In genomic region chr5:98185806-98186751, GRCm38 (mm10) we compare ENCODE assay signal across 7 mouse cellular contexts. TPM values are rescaled to one million over a fixed set of nuclear protein-coding genes. Genes with fewer than 3 reads are reported as not detected.
DNase-seq lines count a peak whose midpoint lies in the region; ATAC-seq lines count a peak whose summit lies in the region.

No protein-coding gene starts in this region.

- H3K4me1 ChIP-seq in heart, embryonic 12.5 days (replicated peaks) = peaks cover 25% of the 10 kb centered on the region
- peaks cover 25% of the 10 kb centered on the region for H3K4me1 ChIP-seq in limb, embryonic 12.5 days (replicated peaks)

- peak overlapping the region; percentile 57 for H3K9ac ChIP-seq in heart, embryonic 12.5 days
- peak overlapping the region; percentile 57 for H3K9ac ChIP-seq in limb, embryonic 12.5 days (replicated peaks)

- H3K9me3 ChIP-seq in heart, embryonic 12.5 days (replicated peaks) = no peaks in the 10 kb centered on the region
- no peaks in the 10 kb centered on the region for H3K9me3 ChIP-seq in limb, embryonic 12.5 days

- peak overlapping the region; percentile 87 for H3K4me2 ChIP-seq in heart, embryonic 12.5 days
- H3K4me2 ChIP-seq in limb, embryonic 12.5 days = peak overlapping the region; percentile 90

- ATAC-seq in heart, embryonic 12.5 days (ENCODE audit: insufficient number of reproducible peaks, low FRiP score) = peak; percentile 35
- peak; percentile 3; the same call in 1 of the 2 replicates for ATAC-seq in limb, embryonic 12.5 days (ENCODE audit: insufficient number of reproducible peaks, insufficient read depth, low FRiP score, low TSS enrichment, low read depth)

- WGBS in heart, embryonic 12.5 days = under 1% methylated on average over 69 of the region's 106 CpGs
- WGBS in limb, embryonic 12.5 days = under 1% methylated on average over 104 of the region's 106 CpGs

- H3K27ac ChIP-seq in heart, embryonic 12.5 days (ENCODE audit: poor library complexity, severe bottlenecking) = no peak overlapping the region
- no peak overlapping the region for H3K27ac ChIP-seq in limb, embryonic 12.5 days

- H3K27me3 ChIP-seq in heart, embryonic 12.5 days (replicated peaks) = peaks cover 77% of the 10 kb centered on the region
- peaks cover 91% of the 10 kb centered on the region for H3K27me3 ChIP-seq in limb, embryonic 12.5 days

- DNase-seq in right cerebral cortex, postnatal 10 days (ENCODE audit: low spot score in 2 of 2) = peak; percentile 50 to 64
- DNase-seq in right cerebral cortex, postnatal 25 days = no peak
- DNase-seq in cerebellum, postnatal 14 days = peak; percentile 72 to 75
- DNase-seq in neural tube, embryonic 10.5 days (ENCODE audit: extremely low spot score, low spot score) = peak; percentile 73
- DNase-seq in urinary bladder, postnatal 25 days (ENCODE audit: low spot score) = no peak

- H3K4me3 ChIP-seq in heart, embryonic 12.5 days = peak overlapping the region; percentile 62
- H3K4me3 ChIP-seq in limb, embryonic 12.5 days (replicated peaks) = peak overlapping the region; percentile 56

- H3K36me3 ChIP-seq in heart, embryonic 12.5 days = no peaks in the 10 kb centered on the region
- H3K36me3 ChIP-seq in limb, embryonic 12.5 days = no peaks in the 10 kb centered on the region

RNA-seq across cellular contexts. Expression of gene Prdm8, which starts 19.1 kb away (rescaled TPM):
- polyA plus RNA-seq in heart, embryonic 12.5 days (2016; fragmentation: Nextera tagmentation; extraction: Ambion mirVana) = not detected in 2 replicates
- polyA plus RNA-seq in limb, embryonic 12.5 days (2016; fragmentation: Nextera tagmentation; extraction: Ambion mirVana) = 0.18 TPM in 2 replicates

Comparison
In these comparisons a context has a peak if more than half of its experiments do, and no peak if none do; other contexts are left out.
1. DNase-seq: peak in right cerebral cortex, postnatal 10 days (2 of 2), cerebellum, postnatal 14 days (2 of 2) and neural tube, embryonic 10.5 days (single experiment); none in right cerebral cortex, postnatal 25 days (single experiment) and urinary bladder, postnatal 25 days (single experiment).